ENCODE assay signal across 22 mouse cellular contexts in genomic region chr14:29025335-29025734, GRCm38 (mm10). TPM values are rescaled to one million over a fixed set of nuclear protein-coding genes. Genes with fewer than 3 reads are reported as not detected.
"Had no signal": no experiment of that assay in that cellular context is flagged by ENCODE, and none has a peak within 500 bp of the region (broad histone marks: within the 10 kb centered on the region; RNA-seq: fewer than 3 reads in every experiment).

No protein-coding gene starts in this region.

- H3K9me3 ChIP-seq: lung, embryonic 15.5 days; midbrain, embryonic 12.5 days; neural tube, embryonic 12.5 days; stomach, embryonic 15.5 days had no signal

- H3K4me1 ChIP-seq: lung, embryonic 15.5 days; megakaryocyte, embryonic 14.5 days; neural tube, embryonic 12.5 days; stomach, embryonic 15.5 days had no signal

- H3K36me3 ChIP-seq: lung, embryonic 15.5 days; midbrain, embryonic 12.5 days; neural tube, embryonic 12.5 days; stomach, embryonic 15.5 days had no signal

- H3K4me3 ChIP-seq: lung, embryonic 15.5 days; megakaryocyte, embryonic 14.5 days; midbrain, embryonic 12.5 days; neural tube, embryonic 12.5 days; stomach, embryonic 15.5 days had no signal

- DNase-seq: liver, postnatal 0 days; lung, adult 2 months; lung, postnatal 14 days; lung, postnatal 36 days; midbrain, embryonic 14.5 days; right cerebral cortex, postnatal 14 days; thymus, adult 2 months; thymus, postnatal 25 days; thymus, postnatal 4 days had no signal

- ATAC-seq: liver, postnatal 0 days; lung, postnatal 0 days; midbrain, embryonic 16.5 days had no signal

- H3K27ac ChIP-seq: lung, embryonic 15.5 days; macrophage; midbrain, embryonic 12.5 days; neural tube, embryonic 12.5 days; stomach, embryonic 15.5 days; stomach, postnatal 0 days had no signal

- H3K4me2 ChIP-seq: lung, embryonic 15.5 days; midbrain, embryonic 12.5 days; neural tube, embryonic 12.5 days; stomach, embryonic 15.5 days had no signal

- H3K27me3 ChIP-seq: lung, embryonic 15.5 days; megakaryocyte, embryonic 14.5 days; neural tube, embryonic 12.5 days; stomach, embryonic 15.5 days had no signal

- H3K9ac ChIP-seq: liver, postnatal 0 days; lung, embryonic 15.5 days; midbrain, embryonic 12.5 days; neural tube, embryonic 12.5 days; stomach, embryonic 15.5 days had no signal

RNA-seq across cellular contexts. Expression of gene Lrtm1, which starts 7.3 kb away (rescaled TPM):
- total RNA-seq: megakaryocyte progenitor cell, adult 5-6 weeks; monocyte, adult 5-6 weeks; neutrophil, adult 5-6 weeks had no signal
- polyA plus RNA-seq: lung, embryonic 15.5 days; lung, postnatal 0 days; macrophage; spleen, adult 2 months; stomach, postnatal 0 days had no signal
